In the genomic region with DNA sequence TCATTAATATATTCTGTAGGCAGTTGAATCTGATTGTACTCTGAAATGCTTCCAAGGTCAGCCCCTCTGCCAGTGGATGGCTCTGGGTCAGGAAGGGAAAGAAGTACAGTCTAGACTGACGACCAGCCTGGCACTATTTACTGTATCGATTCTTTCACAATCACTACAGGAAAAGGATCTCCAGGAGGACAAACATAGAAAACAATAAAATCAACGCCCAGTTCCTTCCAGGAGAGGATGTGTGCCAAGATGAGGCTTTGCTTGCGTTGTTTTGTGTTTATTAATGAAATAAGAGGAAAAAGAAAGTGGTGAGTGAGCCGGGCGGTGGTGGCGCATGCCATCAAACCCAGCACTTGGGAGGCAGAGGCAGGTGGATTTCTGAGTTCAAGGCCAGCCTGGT, we compare ENCODE assay signal across 28 mouse cellular contexts. TPM values are rescaled to one million over a fixed set of nuclear protein-coding genes. Genes with fewer than 3 reads are reported as not detected.
DNase-seq lines count a peak whose midpoint lies in the region; ATAC-seq and TF ChIP-seq lines count a peak whose summit lies in the region.
"Had no signal": no experiment of that assay in that cellular context is flagged by ENCODE, and none has a peak within 500 bp of the region (broad histone marks: within the 10 kb centered on the region; RNA-seq: fewer than 3 reads in every experiment).

No protein-coding gene starts in this region.

- ATAC-seq in midbrain, embryonic 15.5 days (replicated peaks), result no peak
- ATAC-seq: forebrain, embryonic 14.5 days; forebrain, postnatal 0 days had no signal

- peak; percentile 21 for DNase-seq in kidney, adult 2 months
- DNase-seq in kidney, postnatal 14 days, result no peak
- no peak for DNase-seq in CH12.LX (ENCODE audit: extremely low read depth)
- DNase-seq in lung, postnatal 10 days, result peak; percentile 34
- peak; percentile 42 for DNase-seq in lung, postnatal 36 days
- no peak for DNase-seq in heart, adult 8-10 months (ENCODE audit: low spot score)
- DNase-seq: adrenal gland, adult 2 months; adrenal gland, postnatal 14 days; B cell, adult 2 months; cerebellum, adult 11 months; cerebellum, adult 2 months; cerebellum, adult 9-11 months; cerebellum, postnatal 25 days; forebrain, postnatal 0 days; gastrocnemius, adult 2 months; gastrocnemius, postnatal 14 days; heart, adult 18-20 months; heart, postnatal 14 days; heart, postnatal 4 days had no signal

- H3K27me3 ChIP-seq in kidney, adult 2 months (replicated peaks; ENCODE audit: control insufficient read depth, insufficient read depth, low read length), result no peaks in the 10 kb centered on the region
- peaks cover 1% of the 10 kb centered on the region for H3K27me3 ChIP-seq in CH12.LX (replicated peaks)
- H3K27me3 ChIP-seq in midbrain, embryonic 15.5 days (replicated peaks), result no peaks in the 10 kb centered on the region
- H3K27me3 ChIP-seq: embryonic facial prominence, embryonic 12.5 days; embryonic facial prominence, embryonic 15.5 days; heart, embryonic 13.5 days had no signal

- no peak overlapping the region for H3K9ac ChIP-seq in CH12.LX (ENCODE audit: insufficient read depth, low read depth)
- H3K9ac ChIP-seq in midbrain, embryonic 15.5 days, result no peak overlapping the region
- H3K9ac ChIP-seq: embryonic facial prominence, embryonic 12.5 days; embryonic facial prominence, embryonic 15.5 days; forebrain, postnatal 0 days; heart, embryonic 13.5 days; hindbrain, embryonic 14.5 days had no signal

- TF ChIP-seq RAD21 in CH12.LX (IDR thresholded peaks at IDR 0.05; ENCODE audit: low read depth, low read length), result no peak

- no peak for TF ChIP-seq CTCF in kidney, adult 2 months (conservative IDR thresholded peaks at IDR 0.05; ENCODE audit: insufficient read depth, insufficient read length, low read depth, low read length)
- TF ChIP-seq CTCF in CH12.LX (conservative IDR thresholded peaks at IDR 0.05 in 1 of 2, IDR thresholded peaks at IDR 0.05 in 1 of 2; ENCODE audit: low read depth in 2 of 2, low read length in 2 of 2), result no peak

- no peaks in the 10 kb centered on the region for H3K9me3 ChIP-seq in CH12.LX (replicated peaks; ENCODE audit: low read length)
- no peaks in the 10 kb centered on the region for H3K9me3 ChIP-seq in midbrain, embryonic 15.5 days
- H3K9me3 ChIP-seq: embryonic facial prominence, embryonic 12.5 days; embryonic facial prominence, embryonic 15.5 days; heart, embryonic 10.5 days; heart, embryonic 13.5 days had no signal

- 64% methylated on average over 7 of the region's 7 CpGs for WGBS in kidney, adult 2 months
- 89% methylated on average over 7 of the region's 7 CpGs for WGBS in midbrain, embryonic 15.5 days

- H3K36me3 ChIP-seq in kidney, adult 2 months (ENCODE audit: control insufficient read depth, insufficient read depth, low read length), result no peaks in the 10 kb centered on the region
- no peaks in the 10 kb centered on the region for H3K36me3 ChIP-seq in CH12.LX (replicated peaks in 1 of 2; ENCODE audit: control insufficient read depth in 1 of 2, insufficient read depth in 1 of 2, low read length in 1 of 2)
- no peaks in the 10 kb centered on the region for H3K36me3 ChIP-seq in midbrain, embryonic 15.5 days (replicated peaks)
- H3K36me3 ChIP-seq: embryonic facial prominence, embryonic 12.5 days; embryonic facial prominence, embryonic 15.5 days; heart, embryonic 10.5 days; heart, embryonic 13.5 days had no signal

- dilution Hi-C loops in CH12.LX (cut with MboI; ENCODE audit: extremely low pct_ligation_motif_present, extremely low pct_unique_long_range_greater_than_20kb, low sequenced_read_pairs), result no loop called here

- in situ Hi-C loops in CH12.LX (cut with MboI; ENCODE audit: low pct_ligation_motif_present, low pct_unique_long_range_greater_than_20kb, low sequenced_read_pairs), result no loop called here

- H3K4me1 ChIP-seq in kidney, adult 2 months (ENCODE audit: control insufficient read depth, insufficient read depth, low read length), result no peaks in the 10 kb centered on the region
- no peaks in the 10 kb centered on the region; a peak in 1 of 4 replicates for H3K4me1 ChIP-seq in CH12.LX (ENCODE audit: control insufficient read depth in 1 of 2, insufficient read depth in 2 of 2)
- H3K4me1 ChIP-seq in midbrain, embryonic 15.5 days, result no peaks in the 10 kb centered on the region
- H3K4me1 ChIP-seq: embryonic facial prominence, embryonic 12.5 days; embryonic facial prominence, embryonic 15.5 days had no signal

- no peak for TF ChIP-seq EP300 in CH12.LX (IDR thresholded peaks at IDR 0.05; ENCODE audit: low read length)

- peak overlapping the region; percentile 37 for H3K4me2 ChIP-seq in CH12.LX (ENCODE audit: insufficient read depth, low read depth, poor library complexity, severe bottlenecking)
- H3K4me2 ChIP-seq in midbrain, embryonic 15.5 days, result no peak overlapping the region
- H3K4me2 ChIP-seq: embryonic facial prominence, embryonic 12.5 days; embryonic facial prominence, embryonic 15.5 days; heart, embryonic 13.5 days; hindbrain, embryonic 14.5 days had no signal

- no peak for TF ChIP-seq POLR2A in kidney, adult 2 months (IDR thresholded peaks at IDR 0.05; ENCODE audit: low read depth, low read length)
- no peak for TF ChIP-seq POLR2A in CH12.LX (IDR thresholded peaks at IDR 0.05; ENCODE audit: low read depth, low read length)

- no peak overlapping the region for H3K27ac ChIP-seq in kidney, adult 2 months (ENCODE audit: insufficient read depth, low read depth, low read length)
- no peak overlapping the region for H3K27ac ChIP-seq in CH12.LX (ENCODE audit: insufficient read depth, low read depth)
- H3K27ac ChIP-seq in midbrain, embryonic 15.5 days, result no peak overlapping the region
- H3K27ac ChIP-seq: embryonic facial prominence, embryonic 12.5 days; embryonic facial prominence, embryonic 15.5 days; gastrocnemius, adult 2 months; heart, embryonic 10.5 days; heart, embryonic 13.5 days; hindbrain, embryonic 14.5 days had no signal

- no peaks in the 10 kb centered on the region for H3K79me2 ChIP-seq in CH12.LX (replicated peaks; ENCODE audit: control insufficient read depth, extremely low read depth, insufficient read depth, poor library complexity, severe bottlenecking)

- no peak overlapping the region for H3K4me3 ChIP-seq in kidney, adult 2 months (ENCODE audit: insufficient read depth, low read depth, low read length)
- no peak overlapping the region for H3K4me3 ChIP-seq in CH12.LX (replicated peaks in 1 of 3; ENCODE audit: low read depth in 2 of 3, low read length in 2 of 3, poor library complexity in 1 of 3)
- H3K4me3 ChIP-seq in midbrain, embryonic 15.5 days, result no peak overlapping the region
- H3K4me3 ChIP-seq: embryonic facial prominence, embryonic 12.5 days; embryonic facial prominence, embryonic 15.5 days; gastrocnemius, adult 2 months; heart, embryonic 10.5 days; heart, embryonic 13.5 days had no signal

TF ChIP-seq in CH12.LX, 34 proteins besides CTCF, POLR2A, EP300 and RAD21:
- TF ChIP-seq MAX (IDR thresholded peaks at IDR 0.05; ENCODE audit: low read length) (no peak), MYC (IDR thresholded peaks at IDR 0.05; ENCODE audit: low read depth, low read length) (no peak), SIN3A (IDR thresholded peaks at IDR 0.05; ENCODE audit: low read length) (no peak), UBTF (IDR thresholded peaks at IDR 0.05; ENCODE audit: low read depth, low read length) (no peak), ZKSCAN1 (IDR thresholded peaks at IDR 0.05; ENCODE audit: borderline replicate concordance, low read depth, low read length) (no peak), ELF1 (IDR thresholded peaks at IDR 0.05; ENCODE audit: low read depth, low read length) (no peak), MXI1 (IDR thresholded peaks at IDR 0.05; ENCODE audit: low read depth, low read length) (no peak), USF2 (conservative IDR thresholded peaks at IDR 0.05; ENCODE audit: low read depth, low read length) (no peak), USF1 (IDR thresholded peaks at IDR 0.05; ENCODE audit: low read depth, low read length) (no peak), ZNF384 (IDR thresholded peaks at IDR 0.05; ENCODE audit: low read depth, low read length) (no peak), ETS1 (conservative IDR thresholded peaks at IDR 0.05; ENCODE audit: low read depth, low read length) (no peak), CHD1 (IDR thresholded peaks at IDR 0.05; ENCODE audit: low read depth, low read length) (no peak), MAFK (IDR thresholded peaks at IDR 0.05; ENCODE audit: insufficient replicate concordance, low read length) (no peak), JUND (conservative IDR thresholded peaks at IDR 0.05; ENCODE audit: low read depth, low read length) (no peak), NRF1 (IDR thresholded peaks at IDR 0.05; ENCODE audit: low read depth, low read length) (no peak), TBP (conservative IDR thresholded peaks at IDR 0.05; ENCODE audit: low read depth, low read length) (no peak), KAT2A (IDR thresholded peaks at IDR 0.05; ENCODE audit: insufficient replicate concordance, low read length) (no peak)

RNA-seq across cellular contexts. Expression of a gene that starts 39.6 kb away (rescaled TPM):
- polyA plus RNA-seq in kidney, adult 2 months (2012; rRNA removed), result 1.5 and 2.3 TPM in 2 replicates
- total RNA-seq in CH12.LX (2012; rRNA removed), result 8.3 and 16.1 TPM in 2 replicates
- total RNA-seq in CH12.LX (2014; rRNA removed), result 1.3 and 1.8 TPM in 2 replicates
- 4.7 and 4.8 TPM in 2 replicates for polyA plus RNA-seq in CH12.LX (2012; ENCODE audit: insufficient read length, low read depth)
- 0.22 and 0.30 TPM in 2 replicates for polyA plus RNA-seq in midbrain, embryonic 15.5 days (2015; fragmentation: Nextera tagmentation; extraction: Ambion mirVana)
- 1 to 10 TPM; 6.6 to 8.4 (median 7.6) TPM for total RNA-seq in heart, adult 8-10 months (2022)
- total RNA-seq: MEL had no signal
- polyA plus RNA-seq: forebrain, embryonic 11.5 days; forebrain, embryonic 14.5 days; heart, embryonic 10.5 days had no signal

RNA-seq across cellular contexts. Expression of a gene that starts 58.7 kb away (rescaled TPM):
- polyA plus RNA-seq in kidney, adult 2 months (2012; rRNA removed), result 62.6 and 64.5 TPM in 2 replicates
- 20.7 and 22.0 TPM in 2 replicates for total RNA-seq in CH12.LX (2012; rRNA removed)
- 22.8 and 23.2 TPM in 2 replicates for total RNA-seq in CH12.LX (2014; rRNA removed)
- 22.8 and 24.6 TPM in 2 replicates for polyA plus RNA-seq in CH12.LX (2012; ENCODE audit: insufficient read length, low read depth)
- polyA plus RNA-seq in midbrain, embryonic 15.5 days (2015; fragmentation: Nextera tagmentation; extraction: Ambion mirVana), result 12.7 and 14.1 TPM in 2 replicates
- total RNA-seq in heart, adult 8-10 months (2022), result 100 to 1,000 TPM; 698 to 745 (median 734) TPM

Comparison
In these comparisons a context has a peak if more than half of its experiments do, and no peak if none do; other contexts are left out.
1. DNase-seq: peak in kidney, adult 2 months (single experiment), lung, postnatal 10 days (single experiment) and lung, postnatal 36 days (single experiment); none in kidney, postnatal 14 days (single experiment), CH12.LX (single experiment) and heart, adult 8-10 months (single experiment).